Mouse (Mus musculus): ENCODE data around the gene Arel1. TPM values are rescaled to one million over a fixed set of nuclear protein-coding genes. Genes with fewer than 3 reads are reported as not detected.
A peak's percentile ranks its signal among the peaks of the same experiment; 100 is the strongest.

The Arel1 gene
- polyA plus RNA-seq, 1 experiment, result 26.9 TPM

- DNase-seq, result no peak
- Histone ChIP-seq H3K4me3 (replicated peaks; ENCODE audit: extremely low read depth, low read depth, low read length) (no peak overlapping the region), H3K4me1 (ENCODE audit: control insufficient read depth, insufficient read depth, low read length) (no peaks in the 10 kb centered on the region)
- TF ChIP-seq POLR2A (IDR thresholded peaks at IDR 0.05; ENCODE audit: borderline replicate concordance, extremely low read depth, low read depth, low read length) (no peak), CTCF (IDR thresholded peaks at IDR 0.05; ENCODE audit: insufficient read depth, low read length) (no peak)
- WGBS, result 52% methylated on average over 9 of the region's 9 CpGs
Measured at GRCm38 (mm10) chr12:84893648-84894628, 76.8 kb downstream of the Arel1 start.

- no peaks in the 10 kb centered on the region for H3K4me1 ChIP-seq (ENCODE audit: control insufficient read depth, insufficient read depth, low read length)
- no peak overlapping the region for H3K4me3 ChIP-seq (replicated peaks; ENCODE audit: extremely low read depth, low read depth, low read length)
- no peak for DNase-seq
- TF ChIP-seq CTCF (IDR thresholded peaks at IDR 0.05; ENCODE audit: insufficient read depth, low read length) (no peak), POLR2A (IDR thresholded peaks at IDR 0.05; ENCODE audit: borderline replicate concordance, extremely low read depth, low read depth, low read length) (no peak)
- WGBS, result 73% methylated on average over 15 of the region's 15 CpGs
Measured at GRCm38 (mm10) chr12:84890289-84890688, 80.4 kb downstream of the Arel1 start.

- Histone ChIP-seq H3K4me3 (replicated peaks; ENCODE audit: extremely low read depth, low read depth, low read length) (no peak overlapping the region), H3K4me1 (ENCODE audit: control insufficient read depth, insufficient read depth, low read length) (no peaks in the 10 kb centered on the region)
- TF ChIP-seq POLR2A (IDR thresholded peaks at IDR 0.05; ENCODE audit: borderline replicate concordance, extremely low read depth, low read depth, low read length), result no peak
- TF ChIP-seq CTCF (IDR thresholded peaks at IDR 0.05; ENCODE audit: insufficient read depth, low read length), result no peak
- no peak for DNase-seq
- 41% methylated on average over 11 of the region's 11 CpGs for WGBS
Measured at GRCm38 (mm10) chr12:84885107-84885876, 85.4 kb downstream of the Arel1 start.

DNA sequence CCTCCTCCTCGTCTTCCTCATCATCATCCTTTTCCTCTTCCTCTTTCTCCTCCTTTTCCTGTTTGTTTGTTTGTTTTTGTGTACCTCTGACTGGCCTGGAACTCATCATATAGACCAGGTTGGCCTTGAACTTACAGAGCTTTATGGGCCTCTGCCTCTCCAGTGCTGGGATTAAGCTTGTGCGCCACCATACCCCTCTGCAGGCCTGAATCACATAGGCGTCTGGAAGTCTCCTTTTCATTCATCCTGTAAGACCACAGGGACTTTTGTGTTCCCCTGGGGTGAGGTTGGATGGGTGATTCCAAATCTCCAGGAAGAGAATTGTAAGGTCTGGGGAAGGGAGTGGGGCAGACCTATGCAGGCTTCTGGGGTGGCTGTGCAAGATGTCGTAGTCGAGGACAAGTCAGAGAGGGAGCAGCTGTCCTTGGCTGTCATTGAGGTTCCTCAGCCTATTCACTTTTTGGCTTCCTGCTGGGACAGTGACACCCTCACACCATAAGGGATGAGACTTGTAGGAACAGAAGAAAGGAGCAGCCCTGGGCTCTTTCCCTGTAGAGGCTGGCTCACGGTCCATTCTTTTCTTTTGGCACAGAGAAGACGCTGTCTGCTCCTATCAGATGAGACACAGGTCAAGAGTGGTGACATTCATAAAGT lies 86.2 kb downstream of the Arel1 start:
- Histone ChIP-seq H3K4me1 (ENCODE audit: control insufficient read depth, insufficient read depth, low read length) (no peaks in the 10 kb centered on the region), H3K4me3 (replicated peaks; ENCODE audit: extremely low read depth, low read depth, low read length) (no peak overlapping the region)
- WGBS, result 70% methylated on average over 7 of the region's 7 CpGs
- TF ChIP-seq CTCF (IDR thresholded peaks at IDR 0.05; ENCODE audit: insufficient read depth, low read length) (no peak), POLR2A (IDR thresholded peaks at IDR 0.05; ENCODE audit: borderline replicate concordance, extremely low read depth, low read depth, low read length) (no peak)
- no peak for DNase-seq

DNA sequence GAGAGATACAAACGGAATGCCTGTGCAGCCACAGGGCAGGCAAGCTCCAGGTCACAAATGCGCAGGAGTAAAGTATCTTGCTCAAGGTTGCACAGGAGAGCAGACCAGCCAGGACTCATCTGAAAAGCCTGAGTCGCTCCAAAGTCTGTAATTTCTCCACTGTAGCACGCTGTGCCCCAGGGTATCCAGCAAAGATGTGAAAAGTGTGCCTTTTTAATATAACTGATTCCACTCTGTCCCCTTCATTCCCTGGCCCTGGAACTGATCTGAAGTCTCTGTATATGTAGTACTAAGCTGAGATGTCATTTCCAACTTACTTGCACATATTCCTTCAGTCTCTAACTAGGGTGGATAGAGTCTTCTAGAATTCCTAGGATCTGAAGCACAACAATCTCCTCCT lies 87.9 kb downstream of the Arel1 start:
- 90% methylated on average over 4 of the region's 4 CpGs for WGBS

DNA sequence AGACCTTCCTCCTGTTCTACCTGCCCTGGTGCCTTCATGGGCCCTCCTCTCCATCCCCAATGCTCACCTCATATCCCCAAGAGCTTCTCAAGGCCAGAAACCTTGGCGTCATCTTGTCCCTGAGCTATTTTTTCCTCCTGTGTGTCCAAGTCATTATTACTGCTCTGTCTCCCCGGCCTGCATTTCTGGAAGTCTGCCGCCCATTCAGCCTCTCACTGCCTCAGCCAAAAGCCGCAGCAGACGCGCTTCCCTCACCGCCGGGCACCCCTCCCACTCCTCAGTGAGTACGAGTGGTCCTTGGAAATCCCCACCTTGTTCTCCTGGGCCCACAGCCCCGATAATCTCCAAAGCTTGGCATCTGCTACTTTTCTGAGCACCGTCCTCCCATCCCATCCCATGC lies 90.6 kb downstream of the Arel1 start:
- H3K4me3 ChIP-seq (replicated peaks; ENCODE audit: extremely low read depth, low read depth, low read length), result no peak overlapping the region
- TF ChIP-seq POLR2A (IDR thresholded peaks at IDR 0.05; ENCODE audit: borderline replicate concordance, extremely low read depth, low read depth, low read length) (no peak), CTCF (IDR thresholded peaks at IDR 0.05; ENCODE audit: insufficient read depth, low read length) (no peak)
- no peaks in the 10 kb centered on the region for H3K4me1 ChIP-seq (ENCODE audit: control insufficient read depth, insufficient read depth, low read length)
- WGBS, result 48% methylated on average over 11 of the region's 11 CpGs
- no peak for DNase-seq

More for the DNA sequence above, 87.9 kb downstream of the Arel1 start:
- DNase-seq, result no peak
- Histone ChIP-seq H3K4me1 (ENCODE audit: control insufficient read depth, insufficient read depth, low read length) (no peaks in the 10 kb centered on the region), H3K4me3 (replicated peaks; ENCODE audit: extremely low read depth, low read depth, low read length) (no peak overlapping the region)
- TF ChIP-seq POLR2A (IDR thresholded peaks at IDR 0.05; ENCODE audit: borderline replicate concordance, extremely low read depth, low read depth, low read length), result no peak
- no peak for TF ChIP-seq CTCF (IDR thresholded peaks at IDR 0.05; ENCODE audit: insufficient read depth, low read length)

DNA sequence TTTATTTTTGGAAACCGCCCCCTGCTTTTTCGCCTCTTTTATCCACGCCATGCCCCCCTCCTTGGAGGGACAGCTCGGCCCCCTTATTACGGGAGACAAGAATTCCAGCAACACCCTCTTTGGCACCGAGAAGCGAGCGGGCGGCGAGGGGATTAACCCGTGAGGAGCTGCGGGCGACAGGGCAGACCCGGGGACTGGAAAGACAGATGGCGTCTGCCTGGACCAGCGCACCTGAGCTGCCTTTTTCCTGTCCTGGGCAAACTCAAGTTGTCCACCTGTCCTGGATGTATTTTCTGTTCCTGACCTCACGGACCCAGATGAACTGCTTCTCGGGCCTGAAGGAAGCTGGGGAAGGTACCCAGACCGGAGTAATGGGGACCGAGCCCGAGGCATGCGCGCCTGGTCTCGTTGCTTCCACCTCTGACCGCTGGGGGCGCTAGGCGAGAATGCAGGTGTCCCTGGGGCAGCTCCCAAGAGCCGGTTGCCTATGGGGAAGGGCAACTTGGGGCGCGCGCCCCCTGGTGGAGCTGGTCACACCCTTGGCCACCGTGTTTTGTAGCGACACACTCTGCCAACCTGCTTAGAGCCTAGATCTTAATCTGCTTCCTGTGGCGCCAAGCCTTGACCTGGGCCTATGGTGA lies 94.1 kb downstream of the Arel1 start, which contains the start of gene Ltbp2:
Gene Ltbp2 (minus strand): TSS at position 52 of the 641 bp plus-strand sequence.
- DNase-seq, result peak; percentile 89
- Histone ChIP-seq H3K4me3 (replicated peaks; ENCODE audit: extremely low read depth, low read depth, low read length) (peak within 1 kb of the TSS; percentile 37), H3K4me1 (ENCODE audit: control insufficient read depth, insufficient read depth, low read length) (no peaks in the 10 kb centered on the region)
- TF ChIP-seq POLR2A (IDR thresholded peaks at IDR 0.05; ENCODE audit: borderline replicate concordance, extremely low read depth, low read depth, low read length) (no peak), CTCF (IDR thresholded peaks at IDR 0.05; ENCODE audit: insufficient read depth, low read length) (peak; percentile 58)
- 3% methylated on average over 34 of the region's 34 CpGs for WGBS

GRCm38 (mm10) chr12:84875761-84876480 lies 94.8 kb downstream of the Arel1 start:
- H3K4me1 ChIP-seq (ENCODE audit: control insufficient read depth, insufficient read depth, low read length), result no peaks in the 10 kb centered on the region
- DNase-seq, result peak; percentile 45
- WGBS, result 2% methylated on average over 59 of the region's 59 CpGs
- H3K4me3 ChIP-seq (replicated peaks; ENCODE audit: extremely low read depth, low read depth, low read length), result peak overlapping the region; percentile 37
- TF ChIP-seq CTCF (IDR thresholded peaks at IDR 0.05; ENCODE audit: insufficient read depth, low read length) (no peak), POLR2A (IDR thresholded peaks at IDR 0.05; ENCODE audit: borderline replicate concordance, extremely low read depth, low read depth, low read length) (no peak)
